Mouse (Mus musculus): ENCODE results near the gene Sdha.

Sdha gene

GRCm38 (mm10) chr13:74349566-74350434, at the start of gene Sdha, which contains the start of gene Ccdc127:
Gene Sdha, minus strand, starts transcription at chr13:74350280.
Gene Ccdc127, plus strand, starts transcription at chr13:74350309.
- DNase-seq (ENCODE audit: low spot score), result peak; percentile 95

DNA sequence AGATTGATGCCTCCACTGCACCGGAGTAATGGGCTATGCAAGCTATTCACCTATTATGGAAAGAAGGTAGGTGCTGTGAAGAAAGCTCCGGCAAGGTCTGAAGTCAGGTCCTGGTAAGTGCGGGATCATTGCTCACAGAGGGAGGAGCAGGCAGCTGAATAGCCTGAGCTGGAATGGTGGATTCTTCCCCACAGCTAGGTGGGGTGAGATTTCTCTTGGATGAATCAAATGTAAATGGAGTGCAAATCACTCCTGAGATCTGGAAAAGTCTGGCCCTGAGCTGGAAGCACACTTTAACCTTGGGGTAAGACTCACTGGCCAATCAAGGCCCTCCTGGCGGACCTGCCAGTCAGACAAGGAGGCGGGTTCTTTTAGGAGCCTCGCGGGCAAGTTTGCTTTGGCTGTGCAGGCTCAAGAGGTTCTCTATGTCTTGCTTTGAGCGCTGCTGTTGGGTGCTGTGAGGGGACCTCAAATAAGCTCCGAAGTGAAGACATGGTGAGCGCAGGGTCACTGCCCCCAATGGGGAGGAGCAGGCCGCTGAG, 49.3 kb upstream of the Sdha start, which contains the start of gene Ftl1-ps1:
Gene Ftl1-ps1, plus strand, starts transcription at position 397 of the 542 bp plus-strand sequence.
- no peak for DNase-seq (ENCODE audit: low spot score)

DNA sequence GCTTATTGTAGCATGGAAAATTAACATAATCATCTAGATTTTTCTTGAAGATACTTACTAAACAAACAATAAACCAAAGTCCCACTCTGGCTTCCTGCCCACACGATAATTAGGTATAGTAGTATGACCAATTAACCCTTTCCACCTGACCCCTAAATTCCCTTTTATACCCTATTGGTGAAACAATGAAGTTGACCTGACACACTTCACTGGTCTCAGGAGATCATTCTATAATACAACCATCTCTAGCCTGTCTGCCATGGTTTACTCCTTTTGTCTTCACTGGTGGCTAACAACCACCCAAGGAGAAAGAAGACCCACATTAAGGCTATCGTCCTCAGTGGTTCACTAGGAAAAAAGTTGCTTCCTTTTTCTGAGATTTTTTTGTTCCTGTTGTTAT, 41.1 kb upstream of the Sdha start:
- no peak for DNase-seq (ENCODE audit: low spot score)

DNA sequence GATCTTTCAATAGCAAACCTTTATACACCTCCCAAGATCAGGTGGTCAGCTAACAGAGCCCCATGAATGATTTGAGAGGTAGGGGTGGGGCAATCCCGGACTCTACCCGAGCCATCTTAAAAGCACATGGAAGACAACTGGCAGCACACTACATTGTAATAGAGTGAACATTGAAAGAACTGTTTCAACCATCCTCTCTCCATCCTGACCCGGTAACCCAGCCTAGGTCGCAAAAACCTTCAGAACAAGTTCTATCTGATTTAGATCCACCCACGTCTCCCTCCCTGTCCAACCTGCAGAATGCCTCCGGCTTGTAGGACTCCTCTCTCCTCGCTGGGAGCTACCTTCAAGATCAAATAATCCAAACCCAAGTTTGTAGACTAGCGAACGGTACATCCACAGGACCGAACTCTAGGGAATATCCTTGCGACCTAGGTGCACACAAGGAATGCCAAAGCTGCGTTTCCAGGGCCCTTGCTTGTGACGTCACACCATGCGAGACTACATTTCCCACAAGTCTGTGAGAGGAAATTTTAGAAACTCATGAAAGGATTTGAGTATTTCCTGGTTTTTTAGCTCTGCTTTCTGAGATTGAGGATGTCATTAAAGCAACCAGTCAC, 40.4 kb upstream of the Sdha start, which contains the start of gene Zfp72:
Gene Zfp72, minus strand, starts transcription at position 466 of the 620 bp plus-strand sequence.
- peak; percentile 73 for DNase-seq (ENCODE audit: low spot score)

GRCm38 (mm10) chr13:74389730-74390129, 39.6 kb upstream of the Sdha start:
- no peak for DNase-seq (ENCODE audit: low spot score)

- no peak for DNase-seq (ENCODE audit: low spot score)
These were observed 32.2 kb upstream of the Sdha start for GRCm38 (mm10) chr13:74382289-74382688.

- no peak for DNase-seq (ENCODE audit: low spot score)
These were observed 31.6 kb upstream of the Sdha start for GRCm38 (mm10) chr13:74381533-74382276.

- DNase-seq (ENCODE audit: low spot score), result no peak
These were observed 13.8 kb upstream of the Sdha start, which contains the start of gene Lrrc14b for GRCm38 (mm10) chr13:74363859-74364235. Gene Lrrc14b, minus strand, starts transcription at chr13:74364005.

DNA sequence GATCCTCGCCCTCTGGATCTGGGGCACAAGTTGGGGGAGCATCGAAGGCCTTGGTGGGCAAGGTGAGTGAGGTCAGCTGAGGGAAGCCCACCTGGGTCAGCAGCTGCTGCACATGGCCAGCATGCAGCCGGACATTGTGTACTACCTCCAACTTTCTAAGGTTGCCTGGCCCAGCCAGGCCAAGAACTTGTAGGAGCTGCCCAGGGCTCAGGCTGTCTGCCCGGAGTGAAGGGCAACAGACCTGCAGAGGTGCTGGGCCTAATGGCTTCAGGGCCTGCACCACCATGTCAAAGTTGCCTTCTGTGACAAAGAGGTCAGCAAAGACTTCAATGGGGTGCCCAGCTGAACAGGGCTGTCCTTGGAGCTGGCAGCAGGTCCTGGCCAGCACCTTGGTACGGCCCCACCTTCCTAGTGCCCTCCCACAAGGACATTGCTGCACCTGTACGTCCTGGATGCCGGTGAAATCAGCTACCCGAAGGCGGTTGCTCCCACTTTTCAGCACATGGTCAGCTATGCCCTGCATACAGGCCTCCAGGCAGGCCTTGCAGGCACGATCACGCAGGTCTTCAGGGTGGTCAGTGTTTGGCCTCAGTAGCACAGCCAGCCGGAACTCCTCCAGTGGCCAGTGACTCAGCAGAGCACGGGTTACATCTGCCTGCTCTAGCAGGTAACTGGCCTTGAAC, 13.2 kb upstream of the Sdha start:
- DNase-seq (ENCODE audit: low spot score), result no peak

GRCm38 (mm10) chr13:74362218-74362617, 12.1 kb upstream of the Sdha start:
- no peak for DNase-seq (ENCODE audit: low spot score)

DNA sequence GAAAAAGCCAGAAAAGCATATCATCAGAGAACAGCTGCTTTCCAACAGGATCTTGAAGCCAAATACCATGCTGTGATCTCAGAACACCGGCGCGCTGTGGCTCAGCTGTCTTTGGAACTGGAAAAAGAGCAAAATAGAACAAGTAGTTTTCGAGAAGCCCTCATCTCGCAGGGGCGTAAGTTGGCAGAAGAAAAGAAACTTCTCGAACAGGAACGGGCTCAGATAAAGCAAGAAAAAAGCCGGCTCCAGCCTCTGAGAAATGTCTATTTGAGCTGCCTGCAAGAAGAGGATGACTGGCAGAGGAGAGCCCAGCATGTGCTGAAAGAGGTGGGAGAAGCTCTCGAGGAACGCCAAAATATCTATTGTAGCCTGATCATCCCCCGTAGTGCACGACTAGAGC, 6.4 kb upstream of the Sdha start:
- no peak for DNase-seq (ENCODE audit: low spot score)

- no peak for DNase-seq (ENCODE audit: low spot score)
These were observed 391 bp upstream of the Sdha start for GRCm38 (mm10) chr13:74350435-74350906.

DNA sequence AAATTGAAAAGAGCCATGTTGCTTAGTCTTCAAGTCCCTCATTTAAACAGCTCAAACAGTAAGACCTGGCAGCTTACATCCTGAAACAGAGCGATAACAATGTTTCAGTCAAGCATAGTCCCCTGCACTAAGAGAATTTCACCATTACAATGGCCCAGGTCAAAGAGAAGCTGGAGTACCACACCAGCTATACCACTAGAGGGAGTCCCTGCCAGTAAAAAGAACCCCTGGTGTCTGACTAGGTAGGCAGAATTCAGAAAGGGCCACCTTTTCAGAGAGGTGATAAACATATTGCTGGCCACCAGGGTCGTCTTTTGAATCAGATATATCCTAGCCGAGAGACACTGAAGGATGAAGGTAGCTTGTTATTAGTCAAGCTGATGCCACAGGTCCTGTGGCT, 9.0 kb downstream of the Sdha start:
- DNase-seq (ENCODE audit: low spot score), result peak; percentile 74

- DNase-seq (ENCODE audit: low spot score), result no peak
These were observed 20.8 kb downstream of the Sdha start for GRCm38 (mm10) chr13:74329321-74329720.

DNA sequence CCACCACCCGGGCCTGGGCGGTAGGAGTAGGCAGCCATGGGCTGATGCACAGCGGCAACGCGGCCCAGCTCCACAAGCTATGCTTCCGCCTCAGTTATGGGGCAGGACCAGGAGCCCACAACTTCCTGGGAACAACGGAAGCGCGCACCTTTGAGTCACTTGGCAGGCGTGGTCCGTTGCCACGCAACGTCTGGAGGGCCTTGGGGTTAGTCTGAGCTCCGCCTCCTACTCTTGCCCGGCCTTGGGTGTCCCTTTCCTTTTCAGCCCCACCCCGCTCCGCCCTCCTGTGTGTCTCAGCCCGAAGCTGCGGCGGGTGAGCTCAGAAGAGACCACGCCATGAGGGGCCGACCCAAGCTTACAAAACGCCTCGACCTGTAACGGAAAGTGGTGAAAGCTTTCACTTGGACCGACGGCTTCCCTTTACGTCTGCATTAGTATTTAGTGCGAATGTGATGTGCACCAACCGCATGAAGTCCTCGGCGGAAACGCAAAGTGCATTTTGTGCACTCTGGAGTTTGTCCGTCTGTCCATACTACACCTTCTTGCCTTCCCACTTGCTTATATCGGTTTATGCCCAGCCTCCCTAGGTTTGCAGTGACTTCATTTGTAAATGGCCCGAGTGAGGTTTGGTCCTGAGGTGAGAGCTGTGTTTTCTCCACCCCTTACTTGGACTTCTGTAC, 32.8 kb downstream of the Sdha start, which contains the start of gene Pdcd6:
Gene Pdcd6, minus strand, starts transcription at position 411 of the 680 bp plus-strand sequence.
- DNase-seq (ENCODE audit: low spot score), result peak; percentile 95

- no peak for DNase-seq (ENCODE audit: low spot score)
These were observed 33.3 kb downstream of the Sdha start for GRCm38 (mm10) chr13:74316789-74317169.

GRCm38 (mm10) chr13:74316386-74316785, 33.7 kb downstream of the Sdha start:
- DNase-seq (ENCODE audit: low spot score), result no peak

- no peak for DNase-seq (ENCODE audit: low spot score)
These were observed 35.5 kb downstream of the Sdha start for GRCm38 (mm10) chr13:74314616-74315015.

DNA sequence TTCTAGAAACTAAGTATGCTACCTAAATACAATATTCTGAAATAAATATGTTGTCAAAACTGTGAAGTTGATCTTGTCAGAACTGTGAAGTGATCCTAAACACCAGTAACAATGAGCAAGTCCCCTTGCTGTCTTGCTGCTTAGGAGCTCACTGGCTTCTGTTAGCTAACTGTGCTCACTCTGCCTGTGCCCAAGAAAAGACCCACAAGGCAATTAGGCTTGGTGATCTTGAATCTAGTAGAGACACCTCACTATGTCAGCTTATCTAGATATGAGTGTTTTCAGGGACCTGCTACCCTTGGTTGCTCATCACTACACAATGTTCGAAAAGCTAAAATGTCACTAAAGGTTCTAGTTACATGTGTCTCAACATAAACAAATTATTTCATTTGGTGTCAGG, 44.3 kb downstream of the Sdha start:
- no peak for DNase-seq (ENCODE audit: low spot score)

DNA sequence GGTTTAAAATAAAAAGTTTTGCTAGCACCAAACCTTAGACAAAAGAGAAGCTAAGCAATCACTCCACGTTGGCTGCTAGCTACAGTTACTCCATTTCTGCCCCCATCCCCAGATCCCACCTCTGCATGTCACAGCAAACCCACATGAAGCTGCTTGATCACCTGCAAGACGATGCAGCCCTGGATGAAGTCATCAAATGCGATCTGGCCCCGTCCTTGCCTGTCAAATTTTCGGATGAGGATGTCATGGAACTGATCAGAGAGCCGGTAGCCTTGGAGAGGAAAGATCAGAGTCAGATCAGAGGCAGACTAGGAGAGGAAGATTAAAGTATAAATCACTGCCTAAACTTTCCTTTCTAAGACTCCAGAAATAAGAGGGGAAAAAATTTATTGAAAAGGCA, 44.7 kb downstream of the Sdha start:
- DNase-seq (ENCODE audit: low spot score), result no peak

Data from T-cell, adult 2 months (primary cell).